ENCODE assay signal across 28 mouse cellular contexts in genomic region chr10:42613075-42613474, GRCm38 (mm10). TPM values are rescaled to one million over a fixed set of nuclear protein-coding genes. Genes with fewer than 3 reads are reported as not detected.
DNase-seq lines count a peak whose midpoint lies in the region; ATAC-seq and TF ChIP-seq lines count a peak whose summit lies in the region.
"Had no signal": no experiment of that assay in that cellular context is flagged by ENCODE, and none has a peak within 500 bp of the region (broad histone marks: within the 10 kb centered on the region; RNA-seq: fewer than 3 reads in every experiment).

No protein-coding gene starts in this region.

- H3K9ac ChIP-seq in midbrain, embryonic 16.5 days (ENCODE audit: low read depth, low read length), result no peak overlapping the region
- H3K9ac ChIP-seq in forebrain, embryonic 11.5 days (ENCODE audit: low read length), result peak overlapping the region; percentile 16; the same call in 1 of the 2 replicates
- no peak overlapping the region for H3K9ac ChIP-seq in forebrain, postnatal 0 days
- H3K9ac ChIP-seq: embryonic facial prominence, embryonic 12.5 days; hindbrain, embryonic 15.5 days; limb, embryonic 12.5 days; liver, embryonic 12.5 days; neural tube, embryonic 12.5 days had no signal

- DNase-seq in embryo, embryonic 9.5 days (ENCODE audit: extremely low spot score), result peak; percentile 15
- no peak for DNase-seq in embryo, embryonic 10 days (ENCODE audit: low spot score)
- no peak for DNase-seq in midbrain, embryonic 10.5 days (ENCODE audit: low spot score)
- no peak for DNase-seq in forebrain, embryonic 11.5 days (ENCODE audit: low spot score)
- DNase-seq in forebrain, postnatal 0 days, result peak; percentile 17
- DNase-seq in spleen, postnatal 4 days (ENCODE audit: low spot score in 2 of 2), result no peak
- DNase-seq in left cerebral cortex, postnatal 25 days (ENCODE audit: low spot score in 2 of 2), result no peak
- DNase-seq: adrenal gland, postnatal 10 days; cerebellum, adult 8-10 months; cerebellum, postnatal 36 days; heart, postnatal 36 days; kidney, postnatal 25 days; layer of hippocampus, postnatal 36 days; lung, adult 18-20 months; right cerebral cortex, postnatal 25 days; spleen, adult 18-20 months; thymus, postnatal 25 days had no signal

- H3K27me3 ChIP-seq in midbrain, embryonic 10.5 days (ENCODE audit: low read depth, poor library complexity, severe bottlenecking), result peaks cover 96% of the 10 kb centered on the region
- H3K27me3 ChIP-seq in midbrain, embryonic 16.5 days (ENCODE audit: control insufficient read depth, insufficient read depth, low read depth, low read length), result peaks cover 24% of the 10 kb centered on the region
- H3K27me3 ChIP-seq in forebrain, embryonic 11.5 days (ENCODE audit: control insufficient read depth, insufficient read depth, low read length), result no peaks in the 10 kb centered on the region; the same call in none of the 2 replicates
- H3K27me3 ChIP-seq in forebrain, postnatal 0 days (ENCODE audit: insufficient read depth, low read length), result peaks cover 4% of the 10 kb centered on the region

- peaks cover 6% of the 10 kb centered on the region for H3K9me3 ChIP-seq in midbrain, embryonic 10.5 days (replicated peaks)
- no peaks in the 10 kb centered on the region for H3K9me3 ChIP-seq in midbrain, embryonic 16.5 days (replicated peaks; ENCODE audit: control insufficient read depth, low read length, poor library complexity, severe bottlenecking)
- H3K9me3 ChIP-seq in forebrain, embryonic 11.5 days (ENCODE audit: control insufficient read depth, low read length), result no peaks in the 10 kb centered on the region; the same call in 1 of the 2 replicates
- H3K9me3 ChIP-seq in forebrain, postnatal 0 days (ENCODE audit: low read length), result no peaks in the 10 kb centered on the region
- H3K9me3 ChIP-seq: embryonic facial prominence, embryonic 12.5 days; liver, embryonic 12.5 days; neural tube, embryonic 12.5 days had no signal

- peak overlapping the region; percentile 55 for H3K4me3 ChIP-seq in midbrain, embryonic 10.5 days
- no peak overlapping the region for H3K4me3 ChIP-seq in midbrain, embryonic 16.5 days (ENCODE audit: low read depth, low read length)
- H3K4me3 ChIP-seq in forebrain, embryonic 11.5 days (ENCODE audit: low read depth, low read length), result no peak overlapping the region
- H3K4me3 ChIP-seq in forebrain, postnatal 0 days (ENCODE audit: low read depth, low read length), result no peak overlapping the region
- H3K4me3 ChIP-seq: liver, embryonic 12.5 days; neural tube, embryonic 12.5 days had no signal

- no peak overlapping the region for H3K4me2 ChIP-seq in midbrain, embryonic 16.5 days (ENCODE audit: low read length)
- peak overlapping the region; percentile 51 for H3K4me2 ChIP-seq in forebrain, embryonic 11.5 days (ENCODE audit: low read depth, low read length, severe bottlenecking)
- peak overlapping the region; percentile 83 for H3K4me2 ChIP-seq in forebrain, postnatal 0 days (ENCODE audit: low read depth)

- H3K4me1 ChIP-seq in midbrain, embryonic 10.5 days, result peaks cover 32% of the 10 kb centered on the region
- H3K4me1 ChIP-seq in midbrain, embryonic 16.5 days (ENCODE audit: control insufficient read depth, insufficient read depth, low read length), result peaks cover 9% of the 10 kb centered on the region
- H3K4me1 ChIP-seq in forebrain, embryonic 11.5 days (replicated peaks; ENCODE audit: control insufficient read depth, insufficient read depth, low read length), result peaks cover 17% of the 10 kb centered on the region
- no peaks in the 10 kb centered on the region for H3K4me1 ChIP-seq in forebrain, postnatal 0 days (ENCODE audit: insufficient read depth)

- 5% methylated on average over 12 of the region's 12 CpGs for WGBS in midbrain, embryonic 10.5 days
- 12% methylated on average over 12 of the region's 12 CpGs for WGBS in midbrain, embryonic 16.5 days
- 5% methylated on average over 12 of the region's 12 CpGs for WGBS in forebrain, embryonic 11.5 days
- 11% methylated on average over 12 of the region's 12 CpGs for WGBS in forebrain, postnatal 0 days

- H3K27ac ChIP-seq in midbrain, embryonic 10.5 days (replicated peaks), result peak overlapping the region; percentile 86
- H3K27ac ChIP-seq in midbrain, embryonic 16.5 days (ENCODE audit: low read length), result no peak overlapping the region
- H3K27ac ChIP-seq in forebrain, embryonic 11.5 days (ENCODE audit: low read depth, low read length), result peak overlapping the region; percentile 68
- H3K27ac ChIP-seq in forebrain, postnatal 0 days (ENCODE audit: low read depth, low read length), result no peak overlapping the region
- H3K27ac ChIP-seq: embryonic facial prominence, embryonic 12.5 days; hindbrain, embryonic 15.5 days; limb, embryonic 12.5 days; liver, embryonic 12.5 days; neural tube, embryonic 12.5 days had no signal

- intact Hi-C loops in left cerebral cortex, postnatal 25 days (cut with DNase I), result no loop called here

- no peak for TF ChIP-seq CTCF in forebrain, postnatal 0 days (IDR thresholded peaks at IDR 0.05; ENCODE audit: low read depth)

- no peak for ATAC-seq in midbrain, embryonic 16.5 days
- ATAC-seq in forebrain, embryonic 11.5 days (replicated peaks; ENCODE audit: low FRiP score), result no peak
- no peak for ATAC-seq in forebrain, postnatal 0 days
- ATAC-seq: liver, embryonic 12.5 days had no signal

- H3K36me3 ChIP-seq in midbrain, embryonic 10.5 days, result no peaks in the 10 kb centered on the region
- no peaks in the 10 kb centered on the region for H3K36me3 ChIP-seq in midbrain, embryonic 16.5 days (ENCODE audit: control insufficient read depth, insufficient read depth, low read length)
- H3K36me3 ChIP-seq in forebrain, embryonic 11.5 days (ENCODE audit: control insufficient read depth, insufficient read depth, low read length), result no peaks in the 10 kb centered on the region
- H3K36me3 ChIP-seq in forebrain, postnatal 0 days (ENCODE audit: insufficient read depth), result no peaks in the 10 kb centered on the region
- H3K36me3 ChIP-seq: embryonic facial prominence, embryonic 12.5 days; hindbrain, embryonic 15.5 days; limb, embryonic 12.5 days; liver, embryonic 12.5 days; neural tube, embryonic 12.5 days had no signal

RNA-seq across cellular contexts. Expression of gene Ostm1, which starts 29.5 kb away (rescaled TPM):
- 22.8 and 26.7 TPM in 2 replicates for polyA plus RNA-seq in midbrain, embryonic 10.5 days (2016; fragmentation: Nextera tagmentation; extraction: Ambion mirVana)
- polyA plus RNA-seq in midbrain, embryonic 16.5 days (2015; fragmentation: Nextera tagmentation; extraction: Ambion mirVana), result 39.9 and 43.7 TPM in 2 replicates
- polyA plus RNA-seq in forebrain, embryonic 11.5 days (2014; fragmentation: Nextera tagmentation; extraction: Ambion mirVana), result 54.6 and 59.0 TPM in 2 replicates
- total RNA-seq in forebrain, postnatal 0 days (2014; rRNA removed), result 42.9 and 44.6 TPM in 2 replicates
- 35.2 and 39.2 TPM in 2 replicates for polyA plus RNA-seq in forebrain, postnatal 0 days (2015; fragmentation: Nextera tagmentation; extraction: Ambion mirVana)
- 10 to 100 TPM; 49.3 to 50.1 TPM for total RNA-seq in left cerebral cortex, postnatal 25 days (2021)

RNA-seq across cellular contexts. Expression of gene Nr2e1, which starts 29.6 kb away (rescaled TPM):
- 25.3 and 26.3 TPM in 2 replicates for polyA plus RNA-seq in midbrain, embryonic 10.5 days (2016; fragmentation: Nextera tagmentation; extraction: Ambion mirVana)
- 5.2 and 5.6 TPM in 2 replicates for polyA plus RNA-seq in midbrain, embryonic 16.5 days (2015; fragmentation: Nextera tagmentation; extraction: Ambion mirVana)
- polyA plus RNA-seq in forebrain, embryonic 11.5 days (2014; fragmentation: Nextera tagmentation; extraction: Ambion mirVana), result 117 and 119 TPM in 2 replicates
- total RNA-seq in forebrain, postnatal 0 days (2014; rRNA removed), result 3.9 and 6.2 TPM in 2 replicates
- 8.3 and 10.2 TPM in 2 replicates for polyA plus RNA-seq in forebrain, postnatal 0 days (2015; fragmentation: Nextera tagmentation; extraction: Ambion mirVana)
- total RNA-seq in left cerebral cortex, postnatal 25 days (2021), result 10 to 100 TPM; 13.1 to 13.8 TPM
- total RNA-seq: adrenal gland, postnatal 10 days; gastrocnemius, adult 18-20 months; heart, postnatal 36 days; megakaryocyte, adult 5-6 weeks had no signal
- polyA plus RNA-seq: gonadal fat pad, adult 2 months; intestine, embryonic 14.5 days; kidney, embryonic 14.5 days; limb, embryonic 12.5 days; liver, embryonic 12.5 days; neural tube, embryonic 12.5 days had no signal

Comparison
In these comparisons a context has a peak if more than half of its experiments do, and no peak if none do; other contexts are left out.
1. DNase-seq: peak in embryo, embryonic 9.5 days (single experiment) and forebrain, postnatal 0 days (single experiment); none in embryo, embryonic 10 days (single experiment), midbrain, embryonic 10.5 days (single experiment), forebrain, embryonic 11.5 days (single experiment), spleen, postnatal 4 days (0 of 2) and left cerebral cortex, postnatal 25 days (0 of 2).
2. H3K27ac ChIP-seq: peak in midbrain, embryonic 10.5 days (single experiment) and forebrain, embryonic 11.5 days (single experiment); none in midbrain, embryonic 16.5 days (single experiment) and forebrain, postnatal 0 days (single experiment).